Mouse (Mus musculus): ENCODE measurements around the gene Morc4. TPM values are rescaled to one million over a fixed set of nuclear protein-coding genes. Genes with fewer than 3 reads are reported as not detected.

Morc4 gene
- polyA plus RNA-seq, 1 experiment from 2014 or later, result 13.3 TPM

- Histone ChIP-seq H3K9ac (no peak overlapping the region), H3K36me3 (no peaks in the 10 kb centered on the region), H3K4me1 (replicated peaks) (no peaks in the 10 kb centered on the region), H3K27ac (no peak overlapping the region), H3K4me3 (replicated peaks) (no peak overlapping the region), H3K4me2 (replicated peaks) (no peak overlapping the region), H3K9me3 (no peaks in the 10 kb centered on the region), H3K27me3 (replicated peaks) (no peaks in the 10 kb centered on the region)
- 47% methylated on average over 4 of the region's 4 CpGs for WGBS
- 0 out of 2 replicates have a peak, but pooled peaks have one; percentile 14 for ATAC-seq
These were observed 94.1 kb downstream of the Morc4 start for GRCm38 (mm10) chrX:139777357-139777756.

GRCm38 (mm10) chrX:139775084-139775612, 96.3 kb downstream of the Morc4 start:
- 57% methylated on average over 7 of the region's 7 CpGs for WGBS
- Histone ChIP-seq H3K27ac (no peak overlapping the region), H3K4me2 (replicated peaks) (no peak overlapping the region), H3K9me3 (no peaks in the 10 kb centered on the region), H3K4me3 (replicated peaks) (no peak overlapping the region), H3K27me3 (replicated peaks) (no peaks in the 10 kb centered on the region), H3K4me1 (replicated peaks) (no peaks in the 10 kb centered on the region), H3K9ac (no peak overlapping the region), H3K36me3 (no peaks in the 10 kb centered on the region)
- ATAC-seq, result peak; percentile 70

- no peak overlapping the region for H3K9ac ChIP-seq
- no peak overlapping the region for H3K4me3 ChIP-seq (replicated peaks)
- H3K4me2 ChIP-seq (replicated peaks), result no peak overlapping the region
- WGBS, result 33% methylated on average over 18 of the region's 18 CpGs
- H3K9me3 ChIP-seq, result no peaks in the 10 kb centered on the region
- H3K27ac ChIP-seq, result no peak overlapping the region
- H3K27me3 ChIP-seq (replicated peaks), result no peaks in the 10 kb centered on the region
- no peaks in the 10 kb centered on the region for H3K4me1 ChIP-seq (replicated peaks)
- peak; percentile 57 for ATAC-seq
- H3K36me3 ChIP-seq, result no peaks in the 10 kb centered on the region
These were observed 97.0 kb downstream of the Morc4 start for GRCm38 (mm10) chrX:139774309-139775083.

Other genes with a start within 250 kb of the Morc4 start
- 3.0 and 3.4 TPM in 2 replicates for gene Tbc1d8b, start 186.7 kb downstream of the Morc4 start, polyA plus RNA-seq (2015; fragmentation: Nextera tagmentation; extraction: Ambion mirVana)
- gene Gm15013, start 157.2 kb downstream of the Morc4 start, polyA plus RNA-seq (2015; fragmentation: Nextera tagmentation; extraction: Ambion mirVana), result 0.25 and 0.29 TPM in 2 replicates
- not detected in 2 replicates for gene Ripply1, start 89.3 kb downstream of the Morc4 start, polyA plus RNA-seq (2015; fragmentation: Nextera tagmentation; extraction: Ambion mirVana)
- gene Cldn2, start 70.8 kb downstream of the Morc4 start, polyA plus RNA-seq (2015; fragmentation: Nextera tagmentation; extraction: Ambion mirVana), result 54.1 and 59.8 TPM in 2 replicates
- gene Rbm41, start 126.9 kb upstream of the Morc4 start, polyA plus RNA-seq (2015; fragmentation: Nextera tagmentation; extraction: Ambion mirVana), result 3.2 and 3.5 TPM in 2 replicates
- 3.3 and 5.3 TPM in 2 replicates for gene Nup62cl, start 191.0 kb upstream of the Morc4 start, polyA plus RNA-seq (2015; fragmentation: Nextera tagmentation; extraction: Ambion mirVana)
- gene Pih1h3b, start 191.2 kb upstream of the Morc4 start, polyA plus RNA-seq (2015; fragmentation: Nextera tagmentation; extraction: Ambion mirVana), result not detected in 2 replicates